Mouse (Mus musculus) adrenal gland, postnatal 36 days (tissue): ENCODE results near the gene Aanat. TPM values are rescaled to one million over a fixed set of nuclear protein-coding genes. Genes with fewer than 3 reads are reported as not detected.

ENCODE experiments used
- DNase-seq, 2 experiments: peaks; one replicate each; pipeline ENCODE4 v3.0.0; 2021; ENCODE audit warnings: mixed read lengths in 1 of 2
- total RNA-seq, 2 experiments: library from RNA; stranded (reverse); gene quantifications; 2 replicates each; pipeline ENCODE4 v1.2.3; 2021

The Aanat gene
- total RNA-seq, 2 experiments from 2014 or later = not detected

GRCm38 (mm10) chr11:116574982-116575381 lies 11.2 kb upstream of the Aanat start:
- DNase-seq = no peak

- peak; percentile 65 to 69 for DNase-seq
Measured at GRCm38 (mm10) chr11:116575396-116575795, 10.8 kb upstream of the Aanat start.

GRCm38 (mm10) chr11:116579280-116579679 lies 7.0 kb upstream of the Aanat start:
- DNase-seq = no peak

- DNase-seq = no peak
Measured at GRCm38 (mm10) chr11:116580031-116580652, 6.1 kb upstream of the Aanat start.

DNA sequence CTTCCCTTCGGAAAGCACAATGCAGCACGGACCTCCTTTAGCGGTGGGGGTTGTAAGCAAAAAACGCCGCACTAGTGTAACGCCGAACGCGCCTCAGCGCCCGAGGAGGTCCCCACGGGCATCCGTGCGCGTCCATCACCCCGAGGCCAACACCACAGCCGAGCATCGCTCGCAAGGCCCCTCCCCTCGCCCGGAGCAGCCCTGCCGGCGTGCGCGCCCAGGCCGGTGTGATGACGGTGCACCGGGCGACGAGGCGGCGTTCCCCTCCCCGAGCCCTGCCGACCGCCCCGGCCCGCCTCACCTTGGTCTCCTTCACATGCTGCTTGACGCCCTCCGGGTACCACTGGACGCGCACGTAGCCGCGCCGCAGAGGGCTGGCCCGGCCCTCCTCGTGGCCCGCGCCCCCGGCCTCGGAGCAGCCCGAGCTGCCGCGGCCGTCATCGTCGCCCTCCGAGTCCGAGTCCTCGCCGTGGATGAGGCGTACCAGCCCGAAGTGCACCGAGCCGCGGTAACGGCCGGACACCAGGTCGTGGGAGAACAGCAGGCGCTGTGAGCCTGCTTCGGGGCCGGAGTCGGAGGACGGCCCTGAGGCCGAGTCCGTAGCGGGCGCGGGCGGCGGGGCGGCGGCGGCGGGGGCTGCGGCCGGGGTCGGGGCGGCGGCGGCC lies 5.4 kb upstream of the Aanat start:
- DNase-seq = peak; percentile 69 to 76

GRCm38 (mm10) chr11:116581376-116581814 lies 4.8 kb upstream of the Aanat start, which contains the start of gene Ube2o:
Gene Ube2o (minus strand): TSS chr11:116581447.
- peak; percentile 91 to 93 for DNase-seq

DNA sequence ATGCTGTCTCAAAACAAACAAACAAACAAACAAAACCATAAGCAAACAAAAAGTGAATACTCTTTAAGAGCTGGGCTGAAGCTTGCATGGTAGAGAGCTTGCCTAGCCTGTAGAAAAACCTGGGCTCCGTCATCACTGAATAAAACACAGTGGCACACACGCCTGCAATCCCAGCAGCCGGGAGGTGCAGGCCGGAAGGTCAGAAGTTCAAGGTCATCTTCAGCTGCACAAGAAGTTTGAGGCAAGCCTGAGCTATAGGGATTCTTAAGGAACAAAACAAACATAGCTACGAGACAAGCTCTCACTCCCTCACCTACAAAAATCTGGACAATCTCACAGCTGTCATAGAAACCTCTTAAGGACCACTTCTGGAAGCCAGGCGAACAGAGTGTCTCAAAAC lies 550 bp upstream of the Aanat start:
- DNase-seq = no peak

DNA sequence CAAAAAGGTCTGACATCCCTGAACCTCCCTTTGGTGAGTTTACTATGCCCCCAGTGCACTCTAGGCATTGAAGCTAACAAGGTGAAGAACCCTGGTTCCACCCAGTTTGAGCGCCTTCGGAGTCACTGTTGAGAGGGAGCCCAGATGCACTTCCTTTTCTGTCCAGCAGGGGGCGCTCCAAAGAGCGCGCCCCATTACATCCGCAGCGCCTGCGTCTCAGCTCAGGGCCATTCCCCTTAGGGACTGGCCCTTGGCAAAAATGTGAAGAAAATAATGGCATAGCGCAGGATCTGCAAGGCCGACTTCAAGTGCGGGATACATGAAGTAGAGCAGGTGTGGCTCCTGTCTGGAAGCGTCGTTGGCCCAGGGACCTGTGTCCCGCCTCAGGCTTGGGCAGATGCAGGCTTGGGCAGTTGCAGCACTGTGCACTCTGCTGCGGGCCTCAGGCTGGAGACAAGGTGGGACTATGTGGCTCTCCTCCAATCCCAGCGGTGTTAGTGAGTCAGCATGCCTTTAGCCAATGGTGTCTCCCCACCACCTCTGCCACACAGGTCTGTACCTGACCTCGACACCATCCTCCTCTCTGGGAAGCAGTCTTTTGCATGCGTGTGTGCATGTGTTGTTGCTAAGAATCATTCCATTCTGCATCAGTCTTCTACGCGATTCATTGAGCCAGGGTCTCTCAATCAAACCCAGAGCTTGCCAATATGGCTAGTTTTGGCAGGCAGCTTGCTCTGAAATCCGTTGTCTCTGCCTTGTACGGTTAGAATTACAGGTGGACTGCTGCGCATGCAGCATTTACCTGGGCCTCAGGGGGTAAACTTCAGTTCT lies 784 bp downstream of the Aanat start:
- peak; percentile 75 to 84 for DNase-seq

- DNase-seq = no peak
Measured at GRCm38 (mm10) chr11:116589020-116589531, 2.8 kb downstream of the Aanat start.

- DNase-seq = no peak
Measured at GRCm38 (mm10) chr11:116589574-116589973, 3.3 kb downstream of the Aanat start.

DNA sequence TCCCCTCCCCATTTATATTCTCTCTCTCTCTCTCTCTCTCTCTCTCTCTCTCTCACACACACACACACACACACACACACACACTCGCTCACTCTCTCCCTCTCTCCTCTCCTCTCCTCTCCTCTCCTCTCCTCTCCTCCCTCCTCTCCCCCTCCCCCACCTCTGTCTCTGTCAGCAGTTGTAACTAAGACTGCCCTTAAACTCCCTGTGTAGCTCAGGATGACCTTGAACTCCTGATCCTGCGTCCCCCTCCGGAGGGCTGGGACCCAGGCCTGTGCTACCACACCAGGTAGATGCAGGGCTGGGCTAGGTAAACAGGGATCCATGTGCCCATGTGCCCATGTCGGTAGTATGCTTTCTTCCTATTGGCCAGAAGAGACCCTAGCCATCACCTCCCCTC lies 5.4 kb downstream of the Aanat start:
- no peak for DNase-seq

GRCm38 (mm10) chr11:116592428-116592827 lies 6.2 kb downstream of the Aanat start:
- DNase-seq = peak; percentile 93

DNA sequence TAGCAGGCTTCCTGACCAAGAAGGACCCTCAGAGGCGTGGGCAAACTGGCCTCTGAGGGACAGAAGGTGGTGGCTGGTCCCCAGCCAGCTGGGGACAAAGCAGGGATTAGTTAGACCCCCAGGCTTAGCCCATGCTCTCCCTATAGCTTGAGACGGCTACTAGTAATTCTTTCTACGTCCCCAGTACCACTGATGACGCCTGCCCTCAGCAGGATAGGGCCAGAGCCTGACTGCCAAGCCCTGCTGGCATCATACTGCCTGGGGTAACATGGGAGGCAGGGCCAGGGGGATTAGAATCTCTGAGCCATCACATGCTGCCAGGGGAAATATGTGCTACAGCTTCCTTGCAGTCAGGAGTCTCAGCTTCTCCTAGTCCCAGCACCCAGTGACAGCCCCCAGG lies 7.1 kb downstream of the Aanat start:
- no peak for DNase-seq

GRCm38 (mm10) chr11:116596766-116597165 lies 10.5 kb downstream of the Aanat start:
- no peak for DNase-seq

DNA sequence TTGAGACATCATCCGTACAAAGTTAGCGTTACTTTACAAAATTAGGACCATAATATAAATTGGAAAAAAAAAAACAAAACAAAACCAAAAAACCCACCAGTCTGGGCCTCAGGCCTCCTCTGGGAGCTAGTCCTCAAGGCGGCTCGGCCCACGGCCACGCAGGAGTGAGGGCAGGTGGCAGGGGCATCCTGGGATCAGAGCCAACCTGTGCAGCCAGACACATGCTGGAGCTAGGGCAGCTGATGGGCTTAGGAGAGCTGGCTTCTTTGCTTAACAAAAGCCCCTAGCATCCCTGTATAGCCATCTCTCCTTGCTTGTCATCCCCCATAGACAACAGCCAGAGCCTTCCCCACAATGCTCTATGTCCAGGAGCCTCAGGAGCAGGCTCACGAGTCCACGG lies 12.0 kb downstream of the Aanat start:
- no peak for DNase-seq

- DNase-seq = no peak
Measured at GRCm38 (mm10) chr11:116599230-116599629, 13.0 kb downstream of the Aanat start.

DNA sequence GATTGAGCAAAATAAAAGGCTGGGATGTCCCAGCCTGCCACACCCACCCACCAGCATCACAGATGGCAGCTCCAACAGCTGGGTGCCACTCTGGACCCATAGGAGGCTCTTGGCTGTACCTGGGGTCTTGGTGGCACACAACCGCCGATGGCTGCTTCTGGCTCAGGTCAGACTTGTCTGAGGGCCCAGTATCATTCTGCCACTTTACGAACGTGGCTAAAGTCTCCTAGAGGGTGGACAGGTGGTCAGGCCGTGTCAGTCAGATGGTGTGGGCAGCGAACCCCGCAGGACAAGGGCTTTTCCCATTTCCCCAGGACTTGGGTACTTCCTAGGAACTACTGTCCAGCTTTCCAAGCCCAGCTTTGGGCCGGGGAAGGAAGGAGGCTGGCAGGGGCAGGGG lies 14.9 kb downstream of the Aanat start:
- no peak for DNase-seq

DNA sequence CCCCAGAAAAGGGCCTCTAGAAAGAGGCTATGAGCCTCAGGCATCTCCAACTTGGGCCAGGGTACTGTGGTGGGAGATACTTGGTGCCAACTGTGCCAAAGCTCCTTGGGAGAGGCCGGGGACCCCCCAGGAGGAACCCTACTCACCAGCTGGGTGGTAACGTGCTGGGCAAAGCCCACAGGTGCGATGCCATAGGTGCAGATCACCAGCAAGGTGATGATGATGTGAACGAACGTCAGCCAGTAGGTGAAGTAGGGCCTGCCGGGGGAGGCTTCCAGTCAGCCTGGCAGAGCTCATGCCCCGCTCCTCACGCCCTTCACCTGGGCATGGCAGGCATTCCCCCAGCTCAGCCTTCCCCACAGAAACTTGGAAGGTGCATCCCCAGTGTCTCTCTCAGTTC lies 15.8 kb downstream of the Aanat start:
- DNase-seq = no peak

GRCm38 (mm10) chr11:116603339-116603738 lies 17.1 kb downstream of the Aanat start:
- peak in 1 of 2 experiments; percentile 54 for DNase-seq

- peak in 1 of 2 experiments; percentile 34 for DNase-seq
Measured at GRCm38 (mm10) chr11:116604097-116604496, 17.9 kb downstream of the Aanat start.

DNA sequence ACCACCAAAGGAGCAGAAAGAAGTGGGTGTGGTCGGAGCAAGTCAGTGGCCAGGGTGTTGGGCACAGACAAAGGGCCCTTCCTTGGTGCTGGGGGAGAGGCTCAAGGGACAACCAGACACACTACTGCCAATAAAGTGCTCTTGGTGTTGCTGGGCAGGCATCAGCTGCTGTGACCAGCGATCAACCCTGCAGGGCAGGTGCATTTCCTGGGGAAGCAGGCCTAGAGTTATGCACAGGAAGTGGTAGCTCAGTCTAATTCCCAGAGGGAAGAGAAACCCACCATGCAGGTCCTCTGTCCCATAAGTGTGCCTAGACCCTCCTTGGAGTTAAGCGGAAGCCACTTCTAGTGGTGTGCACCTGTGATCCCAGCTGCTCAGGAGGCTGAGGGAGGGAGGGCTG lies 21.5 kb downstream of the Aanat start:
- DNase-seq = no peak

- no peak for DNase-seq
Measured at GRCm38 (mm10) chr11:116609965-116610630, 23.9 kb downstream of the Aanat start.
